Mouse (Mus musculus) kidney, postnatal 0 days (tissue): ENCODE results near the gene Fyn. TPM values are rescaled to one million over a fixed set of nuclear protein-coding genes. Genes with fewer than 3 reads are reported as not detected.

Experiments
- ATAC-seq: fragments of 200-750 bp; cut with Nextera tagmentation; replicated peaks from 2 replicates; pipeline ENCODE4 v1.8.0; 2017; ENCODE audit warnings: low read depth, moderate number of reproducible peaks, moderate TSS enrichment, moderate library complexity; ENCODE audit not compliant: low FRiP score
- DNase-seq: peaks from one replicate; pipeline ENCODE4 v3.0.0-alpha.2; 2016; ENCODE audit warnings: low spot score
- H3K27ac ChIP-seq: fragments of 300-500 bp; sonication (generic); 2 replicates; pipeline ENCODE4 v1.5.1; 2014; ENCODE audit warnings: mild to moderate bottlenecking
- H3K27me3 ChIP-seq: fragments of 300-500 bp; sonication (generic); 2 replicates; pipeline ENCODE4 v1.6.1; 2014; ENCODE audit warnings: low read length, mixed read lengths; ENCODE audit not compliant: insufficient read depth
- H3K36me3 ChIP-seq: fragments of 300-500 bp; sonication (generic); 2 replicates; pipeline ENCODE4 v1.6.1; 2014; ENCODE audit warnings: low read length, mixed read lengths; ENCODE audit not compliant: insufficient read depth
- H3K4me1 ChIP-seq: fragments of 300-500 bp; sonication (generic); replicated peaks from 2 replicates; pipeline ENCODE4 v1.6.1; 2014; ENCODE audit warnings: antibody characterized with exemption, low read length, mixed read lengths; ENCODE audit not compliant: insufficient read depth
- H3K4me2 ChIP-seq: fragments of 300-500 bp; sonication (generic); 2 replicates; pipeline ENCODE4 v1.6.1; 2014; ENCODE audit warnings: mild to moderate bottlenecking, low read length, moderate library complexity, mixed read lengths
- H3K4me3 ChIP-seq: fragments of 300-500 bp; sonication (generic); replicated peaks from 2 replicates; pipeline ENCODE4 v1.5.1; 2014; ENCODE audit warnings: low read depth, low read length
- H3K9ac ChIP-seq: fragments of 300-500 bp; sonication (generic); 2 replicates; pipeline ENCODE4 v1.6.1; 2014; ENCODE audit warnings: low read depth, low read length
- H3K9me3 ChIP-seq: fragments of 300-500 bp; sonication (generic); replicated peaks from 2 replicates; pipeline ENCODE4 v1.6.1; 2016; ENCODE audit warnings: low read length, inconsistent platforms, mixed read lengths
- CTCF ChIP-seq: IDR thresholded peaks from 2 replicates; pipeline ENCODE4 v1.5.1; 2016; ENCODE audit warnings: antibody characterized with exemption, low read depth, mild to moderate bottlenecking, moderate library complexity
- WGBS: fragments of 180-500 bp; shearing (Covaris S2); extraction: QIAGEN DNeasy Blood & Tissue Kit; methylation state at CpG from one replicate; pipeline ENCODE4 v1.1.7; 2014; 5-methylcytosine and 5-hydroxymethylcytosine counted together
- polyA plus RNA-seq: library from polyadenylated mRNA; unstranded; fragments of >200 nt; fragmentation: Nextera tagmentation; extraction: Ambion mirVana; gene quantifications from 2 replicates; pipeline ENCODE4 v1.2.1, GENCODE M21; 2015

Fyn gene
- polyA plus RNA-seq, 1 experiment from 2014 or later: 27.8 TPM

- ATAC-seq: no peak
- TF ChIP-seq CTCF: no peak
- Histone ChIP-seq H3K9ac (no peak overlapping the region), H3K4me1 (no peaks in the 10 kb centered on the region), H3K27me3 (no peaks in the 10 kb centered on the region), H3K36me3 (no peaks in the 10 kb centered on the region), H3K4me3 (no peak overlapping the region), H3K27ac (no peak overlapping the region), H3K4me2 (no peak overlapping the region), H3K9me3 (no peaks in the 10 kb centered on the region)
- peak; percentile 54 for DNase-seq
- WGBS: 66% methylated on average over 18 of the region's 18 CpGs
These were observed 44.4 kb downstream of the Fyn start for GRCm38 (mm10) chr10:39412826-39413620.

GRCm38 (mm10) chr10:39414068-39414467, 45.4 kb downstream of the Fyn start:
- no peak for TF ChIP-seq CTCF
- H3K9ac ChIP-seq: no peak overlapping the region
- no peak overlapping the region for H3K27ac ChIP-seq
- no peak for ATAC-seq
- no peaks in the 10 kb centered on the region for H3K4me1 ChIP-seq
- no peaks in the 10 kb centered on the region for H3K27me3 ChIP-seq
- WGBS: 94% methylated on average over 1 of the region's 1 CpGs
- DNase-seq: no peak
- no peak overlapping the region for H3K4me3 ChIP-seq
- H3K9me3 ChIP-seq: no peaks in the 10 kb centered on the region
- H3K4me2 ChIP-seq: no peak overlapping the region
- H3K36me3 ChIP-seq: no peaks in the 10 kb centered on the region

DNA sequence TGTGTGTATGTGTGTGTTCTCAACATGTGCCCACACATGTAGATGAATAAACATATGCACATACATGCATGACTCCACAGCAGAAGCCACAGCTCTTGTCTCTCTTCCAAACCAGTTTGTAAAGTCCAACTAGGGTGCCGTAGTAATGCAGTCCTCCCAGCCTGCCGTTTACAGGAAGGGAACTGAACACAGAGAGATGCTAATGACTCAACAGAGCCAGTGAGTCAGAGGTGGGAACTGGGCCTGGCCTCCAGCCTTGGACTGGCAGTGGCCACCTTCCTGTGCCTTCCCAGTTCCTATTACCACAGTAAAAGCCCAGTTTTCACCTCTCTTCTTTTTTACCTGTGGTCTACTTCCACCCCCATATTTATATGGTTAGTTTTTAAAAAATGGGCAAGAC, 46.9 kb downstream of the Fyn start:
- Histone ChIP-seq H3K27me3 (no peaks in the 10 kb centered on the region), H3K4me2 (no peak overlapping the region), H3K4me1 (peaks cover 2% of the 10 kb centered on the region; the same call in 1 of the 2 replicates), H3K36me3 (no peaks in the 10 kb centered on the region), H3K9me3 (no peaks in the 10 kb centered on the region), H3K9ac (no peak overlapping the region), H3K27ac (no peak overlapping the region), H3K4me3 (no peak overlapping the region)
- ATAC-seq: no peak
- DNase-seq: no peak
- no peak for TF ChIP-seq CTCF
- WGBS: 47% methylated on average over 2 of the region's 2 CpGs

GRCm38 (mm10) chr10:39417611-39418010, 49.0 kb downstream of the Fyn start:
- Histone ChIP-seq H3K27me3 (no peaks in the 10 kb centered on the region), H3K4me1 (peaks cover 10% of the 10 kb centered on the region), H3K4me3 (no peak overlapping the region), H3K9me3 (no peaks in the 10 kb centered on the region), H3K36me3 (no peaks in the 10 kb centered on the region), H3K9ac (no peak overlapping the region), H3K27ac (no peak overlapping the region), H3K4me2 (no peak overlapping the region)
- ATAC-seq (no peak), DNase-seq (peak; percentile 70)
- TF ChIP-seq CTCF: no peak
- WGBS: 50% methylated on average over 5 of the region's 5 CpGs

- Histone ChIP-seq H3K9ac (no peak overlapping the region), H3K36me3 (no peaks in the 10 kb centered on the region), H3K27ac (no peak overlapping the region), H3K4me3 (no peak overlapping the region), H3K9me3 (no peaks in the 10 kb centered on the region), H3K4me2 (no peak overlapping the region), H3K27me3 (no peaks in the 10 kb centered on the region), H3K4me1 (peaks cover 10% of the 10 kb centered on the region)
- no peak for TF ChIP-seq CTCF
- ATAC-seq (no peak), DNase-seq (no peak)
- WGBS: 79% methylated on average over 7 of the region's 7 CpGs
These were observed 49.7 kb downstream of the Fyn start for GRCm38 (mm10) chr10:39418395-39418794.

GRCm38 (mm10) chr10:39420842-39421617, 52.4 kb downstream of the Fyn start:
- no peak overlapping the region for H3K4me2 ChIP-seq
- no peak overlapping the region for H3K4me3 ChIP-seq
- H3K4me1 ChIP-seq: peaks cover 10% of the 10 kb centered on the region
- DNase-seq: no peak
- ATAC-seq: no peak
- WGBS: 30% methylated on average over 9 of the region's 9 CpGs
- no peak for TF ChIP-seq CTCF
- no peaks in the 10 kb centered on the region for H3K9me3 ChIP-seq
- H3K27me3 ChIP-seq: no peaks in the 10 kb centered on the region
- H3K9ac ChIP-seq: no peak overlapping the region
- H3K27ac ChIP-seq: no peak overlapping the region
- H3K36me3 ChIP-seq: 0 out of 2 replicates have a peak, but pooled peaks cover 3% of the 10 kb centered on the region
